Mouse (Mus musculus): ENCODE data around the gene Olfr1511. TPM values are rescaled to one million over a fixed set of nuclear protein-coding genes. Genes with fewer than 3 reads are reported as not detected.

The Olfr1511 gene
- not detected in 2 replicates for polyA plus RNA-seq (2012)

GRCm38 (mm10) chr14:52397279-52397678 is at the start of gene Olfr1511:
Gene Olfr1511 (minus strand): TSS chr14:52397379.

GRCm38 (mm10) chr14:52442690-52443089 is 45.5 kb upstream of the Olfr1511 start, which contains the start of gene Olfr1509:
Gene Olfr1509 (plus strand): TSS chr14:52442990.

GRCm38 (mm10) chr14:52414273-52414672 is 17.1 kb upstream of the Olfr1511 start, which contains the start of gene Olfr1510:
Gene Olfr1510 (minus strand): TSS chr14:52414373.

GRCm38 (mm10) chr14:52379068-52379467 is 18.1 kb downstream of the Olfr1511 start, which contains the start of gene Olfr1512:
Gene Olfr1512 (minus strand): TSS chr14:52379168.

GRCm38 (mm10) chr14:52356308-52356707 is 40.9 kb downstream of the Olfr1511 start, which contains the start of gene Olfr1513:
Gene Olfr1513 (minus strand): TSS chr14:52356408.

Other genes starting within 250 kb of the Olfr1511 start
- 15.2 and 16.3 TPM in 2 replicates for gene Supt16, start 200.0 kb downstream of the Olfr1511 start, polyA plus RNA-seq (2012)
- gene Chd8, start 139.6 kb downstream of the Olfr1511 start, polyA plus RNA-seq (2012), result 11.4 and 14.8 TPM in 2 replicates
- 38.1 and 41.5 TPM in 2 replicates for gene Tox4, start 118.2 kb downstream of the Olfr1511 start, polyA plus RNA-seq (2012)
- gene Rab2b, start 117.8 kb downstream of the Olfr1511 start, polyA plus RNA-seq (2012), result 0.36 and 0.48 TPM in 2 replicates
- 12.9 and 18.7 TPM in 2 replicates for gene Mettl3, start 92.3 kb downstream of the Olfr1511 start, polyA plus RNA-seq (2012)
- gene Sall2, start 68.6 kb downstream of the Olfr1511 start, polyA plus RNA-seq (2012), result 1.4 and 2.2 TPM in 2 replicates
- not detected in 2 replicates for gene Olfr1513, start 41.0 kb downstream of the Olfr1511 start, polyA plus RNA-seq (2012)
- gene Olfr1512, start 18.2 kb downstream of the Olfr1511 start, polyA plus RNA-seq (2012), result not detected in 2 replicates
- gene Olfr1510, start 17.0 kb upstream of the Olfr1511 start, polyA plus RNA-seq (2012), result not detected in 2 replicates
- gene Olfr1509, start 45.6 kb upstream of the Olfr1511 start, polyA plus RNA-seq (2012), result not detected in 2 replicates
- gene Olfr1508, start 70.1 kb upstream of the Olfr1511 start, polyA plus RNA-seq (2012), result 0.01 TPM in 1 of 2 replicates, not detected in the other
- not detected in 2 replicates for gene Olfr1507, start 98.4 kb upstream of the Olfr1511 start, polyA plus RNA-seq (2012)

Data from megakaryocyte-erythroid progenitor cell, adult 5 weeks (primary cell).